Mouse (Mus musculus) intestine, postnatal 0 days (tissue): Measurements from ENCODE around the gene Reln. TPM values are rescaled to one million over a fixed set of nuclear protein-coding genes. Genes with fewer than 3 reads are reported as not detected.

Experiments
- ATAC-seq: fragments of 200-750 bp; cut with Nextera tagmentation; 2 replicates; pipeline ENCODE4 v1.8.0; 2017; ENCODE audit warnings: mild to moderate bottlenecking, moderate TSS enrichment, moderate library complexity
- H3K27ac ChIP-seq: fragments of 300-500 bp; sonication (generic); 2 replicates; pipeline ENCODE4 v1.5.1; 2014; ENCODE audit warnings: mild to moderate bottlenecking, low read depth, low read length, moderate library complexity
- H3K27me3 ChIP-seq: fragments of 300-500 bp; sonication (generic); replicated peaks from 2 replicates; pipeline ENCODE4 v1.6.1; 2014; ENCODE audit warnings: low read length, mixed read lengths; ENCODE audit not compliant: control insufficient read depth, insufficient read depth
- H3K36me3 ChIP-seq: fragments of 300-500 bp; sonication (generic); 2 replicates; pipeline ENCODE4 v1.6.1; 2014; ENCODE audit warnings: mild to moderate bottlenecking, moderate library complexity; ENCODE audit not compliant: control insufficient read depth, insufficient read depth
- H3K4me1 ChIP-seq: fragments of 300-500 bp; sonication (generic); replicated peaks from 2 replicates; pipeline ENCODE4 v1.6.1; 2014; ENCODE audit warnings: antibody characterized with exemption, low read length, mixed read lengths; ENCODE audit not compliant: control insufficient read depth, insufficient read depth
- H3K4me2 ChIP-seq: fragments of 300-500 bp; sonication (generic); replicated peaks from 2 replicates; pipeline ENCODE4 v1.6.1; 2014; ENCODE audit warnings: low read depth, mild to moderate bottlenecking, moderate library complexity
- H3K4me3 ChIP-seq: fragments of 300-500 bp; sonication (generic); 2 replicates; pipeline ENCODE4 v1.5.1; 2014; ENCODE audit warnings: low read depth, low read length
- H3K9ac ChIP-seq: fragments of 300-500 bp; sonication (generic); 2 replicates; pipeline ENCODE4 v1.6.1; 2014; ENCODE audit warnings: mild to moderate bottlenecking, low read depth, low read length
- H3K9me3 ChIP-seq: fragments of 300-500 bp; sonication (generic); 2 replicates; pipeline ENCODE4 v1.6.1; 2016; ENCODE audit warnings: mixed run types; ENCODE audit not compliant: control insufficient read depth
- CTCF ChIP-seq: sonication (generic); IDR thresholded peaks from 2 replicates; pipeline ENCODE4 v1.5.1; 2016; ENCODE audit warnings: low read depth, mild to moderate bottlenecking, control low read depth, antibody characterized with exemption, moderate library complexity
- WGBS: fragments of 180-500 bp; shearing (Covaris S2); extraction: QIAGEN DNeasy Blood & Tissue Kit; methylation state at CpG from one replicate; pipeline ENCODE4 v1.1.7; 2014; 5-methylcytosine and 5-hydroxymethylcytosine counted together
- polyA plus RNA-seq: library from polyadenylated mRNA; unstranded; fragments of >200 nt; fragmentation: Nextera tagmentation; extraction: Ambion mirVana; gene quantifications from 2 replicates; pipeline ENCODE4 v1.2.1, GENCODE M21; 2015

Reln gene
- polyA plus RNA-seq, 1 experiment from 2014 or later, result 5.3 TPM

DNA sequence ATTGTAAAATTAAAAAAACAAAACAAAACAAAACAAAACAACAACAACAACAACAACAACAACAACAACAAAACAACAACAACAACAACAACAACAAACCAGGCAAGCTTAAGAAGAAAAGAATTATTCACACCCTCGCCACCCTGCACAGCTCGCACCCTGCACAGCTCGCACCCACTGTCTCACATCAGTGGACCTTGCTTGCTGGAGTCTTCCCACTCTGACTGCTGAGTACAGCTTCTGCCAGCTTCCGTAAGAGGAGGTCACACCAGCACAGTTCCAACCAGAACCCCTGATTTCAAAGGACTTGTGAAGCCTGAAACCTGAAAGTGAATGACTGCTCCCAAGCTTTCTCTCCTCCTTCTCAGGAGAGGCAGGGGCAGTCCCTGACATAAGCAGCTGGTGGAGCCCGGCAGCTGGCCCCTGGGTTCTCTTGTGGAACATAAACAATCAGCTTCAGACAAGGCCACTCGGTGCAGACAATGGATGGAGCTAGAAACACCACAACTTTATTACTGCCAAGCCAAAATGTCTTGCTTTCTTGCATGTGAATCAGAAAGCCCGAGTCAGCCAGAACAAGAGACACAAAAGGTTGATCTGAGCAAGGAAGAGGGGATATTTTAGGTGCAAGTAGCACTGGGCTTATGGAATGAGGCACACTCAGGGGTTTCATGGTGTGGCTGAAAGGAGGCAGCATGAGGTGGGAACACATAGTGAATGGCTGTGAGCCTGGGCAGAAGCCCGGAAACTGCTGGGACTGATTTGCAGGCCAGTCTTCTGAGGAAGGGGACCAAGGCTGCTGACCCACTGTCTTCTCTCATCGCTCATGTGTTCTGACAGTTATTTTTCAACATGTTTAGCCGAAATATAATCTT lies 180.2 kb downstream of the Reln start:
- Histone ChIP-seq H3K4me3 (no peak overlapping the region), H3K4me1 (no peaks in the 10 kb centered on the region), H3K36me3 (no peaks in the 10 kb centered on the region), H3K27ac (no peak overlapping the region), H3K27me3 (no peaks in the 10 kb centered on the region), H3K9ac (no peak overlapping the region), H3K4me2 (no peak overlapping the region), H3K9me3 (no peaks in the 10 kb centered on the region)
- ATAC-seq, result no peak
- 64% methylated on average over 10 of the region's 10 CpGs for WGBS
- TF ChIP-seq CTCF, result no peak

GRCm38 (mm10) chr5:22160935-22161334 lies 183.6 kb downstream of the Reln start:
- H3K9me3 ChIP-seq, result no peaks in the 10 kb centered on the region
- H3K9ac ChIP-seq, result no peak overlapping the region
- TF ChIP-seq CTCF, result no peak
- no peaks in the 10 kb centered on the region for H3K27me3 ChIP-seq
- H3K36me3 ChIP-seq, result no peaks in the 10 kb centered on the region
- no peak for ATAC-seq
- no peak overlapping the region for H3K4me3 ChIP-seq
- H3K27ac ChIP-seq, result no peak overlapping the region
- no peak overlapping the region for H3K4me2 ChIP-seq
- WGBS, result 45% methylated on average over 2 of the region's 2 CpGs
- H3K4me1 ChIP-seq, result no peaks in the 10 kb centered on the region

DNA sequence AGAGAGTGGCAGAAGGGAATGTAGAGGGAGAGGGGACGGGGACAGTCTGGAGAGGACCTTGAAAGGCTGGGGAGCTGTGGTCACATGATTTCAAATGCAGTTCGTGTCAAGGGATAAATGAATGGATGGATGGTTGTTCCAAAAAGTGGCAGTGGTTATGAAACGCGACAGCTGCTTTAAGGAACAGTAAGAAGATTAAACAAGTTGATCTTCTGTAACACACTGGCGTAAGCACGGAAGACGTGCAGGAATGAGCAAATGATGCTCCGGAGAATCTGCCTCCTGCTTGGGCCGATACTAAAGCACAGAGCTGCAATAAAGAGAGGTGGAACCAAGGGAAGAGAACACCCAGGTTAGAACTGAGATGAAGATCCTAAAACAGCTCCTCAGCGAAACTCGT lies 185.7 kb downstream of the Reln start:
- Histone ChIP-seq H3K4me3 (no peak overlapping the region), H3K27ac (no peak overlapping the region), H3K4me2 (no peak overlapping the region), H3K36me3 (no peaks in the 10 kb centered on the region), H3K9me3 (no peaks in the 10 kb centered on the region), H3K4me1 (no peaks in the 10 kb centered on the region), H3K9ac (no peak overlapping the region), H3K27me3 (no peaks in the 10 kb centered on the region)
- ATAC-seq, result no peak
- 82% methylated on average over 11 of the region's 11 CpGs for WGBS
- no peak for TF ChIP-seq CTCF

DNA sequence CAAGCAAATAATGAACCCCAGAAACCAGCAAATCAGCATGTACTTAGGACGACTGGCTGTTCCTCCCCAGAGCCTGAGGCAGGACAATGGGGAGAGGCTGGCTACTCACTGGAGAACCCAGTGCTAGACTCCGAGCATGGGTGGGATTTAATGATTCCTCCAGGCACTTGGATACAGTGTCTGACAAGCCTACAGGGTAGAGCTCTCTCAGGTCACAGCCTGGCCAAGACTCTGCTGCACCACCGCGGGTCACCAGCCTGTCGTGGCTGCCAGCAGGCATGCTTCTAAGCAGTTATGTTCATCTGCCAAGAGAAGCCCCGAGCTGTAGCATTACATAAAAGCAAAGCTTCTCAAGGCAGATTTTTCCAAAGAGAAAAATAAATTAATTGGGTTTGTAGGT lies 190.9 kb downstream of the Reln start:
- no peaks in the 10 kb centered on the region for H3K36me3 ChIP-seq
- no peak for TF ChIP-seq CTCF
- H3K9ac ChIP-seq, result no peak overlapping the region
- H3K27me3 ChIP-seq, result no peaks in the 10 kb centered on the region
- no peak overlapping the region for H3K27ac ChIP-seq
- H3K4me2 ChIP-seq, result no peak overlapping the region
- 58% methylated on average over 6 of the region's 6 CpGs for WGBS
- ATAC-seq, result no peak
- H3K4me3 ChIP-seq, result no peak overlapping the region
- no peaks in the 10 kb centered on the region for H3K4me1 ChIP-seq
- no peaks in the 10 kb centered on the region for H3K9me3 ChIP-seq

GRCm38 (mm10) chr5:22141821-22142220 lies 202.7 kb downstream of the Reln start:
- no peaks in the 10 kb centered on the region for H3K9me3 ChIP-seq
- H3K27ac ChIP-seq, result no peak overlapping the region
- H3K9ac ChIP-seq, result no peak overlapping the region
- H3K4me3 ChIP-seq, result no peak overlapping the region
- no peak for ATAC-seq
- H3K27me3 ChIP-seq, result no peaks in the 10 kb centered on the region
- no peak overlapping the region for H3K4me2 ChIP-seq
- H3K4me1 ChIP-seq, result no peaks in the 10 kb centered on the region
- H3K36me3 ChIP-seq, result no peaks in the 10 kb centered on the region
- WGBS, result 60% methylated on average over 4 of the region's 4 CpGs
- no peak for TF ChIP-seq CTCF

DNA sequence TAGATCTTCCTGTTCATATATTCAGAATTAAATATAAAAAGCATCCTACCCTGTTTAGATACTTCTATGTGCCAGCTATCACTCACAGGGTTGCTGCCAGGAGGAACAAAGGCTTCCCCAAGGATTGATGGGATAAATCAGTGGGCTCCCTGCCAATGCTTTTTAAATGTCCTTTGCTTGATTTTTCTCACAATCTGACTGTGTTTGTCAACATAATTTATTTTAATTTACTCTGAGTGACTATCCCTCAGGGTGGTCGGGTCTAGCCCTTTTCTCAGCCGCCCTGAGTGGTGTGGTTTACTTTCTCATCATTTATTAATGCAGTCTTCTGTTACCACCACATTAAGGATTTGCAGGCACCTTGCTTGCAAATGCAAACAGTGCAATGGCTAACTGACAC lies 205.5 kb downstream of the Reln start:
- no peak overlapping the region for H3K9ac ChIP-seq
- WGBS, result 41% methylated on average over 2 of the region's 2 CpGs
- TF ChIP-seq CTCF, result no peak
- ATAC-seq, result no peak
- H3K9me3 ChIP-seq, result no peaks in the 10 kb centered on the region
- no peaks in the 10 kb centered on the region for H3K4me1 ChIP-seq
- H3K27ac ChIP-seq, result no peak overlapping the region
- no peaks in the 10 kb centered on the region for H3K36me3 ChIP-seq
- H3K27me3 ChIP-seq, result no peaks in the 10 kb centered on the region
- no peak overlapping the region for H3K4me2 ChIP-seq
- H3K4me3 ChIP-seq, result no peak overlapping the region
